Mouse (Mus musculus) left cerebral cortex, adult 2 months (tissue): ENCODE results near the gene Gm28897. TPM values are rescaled to one million over a fixed set of nuclear protein-coding genes. Genes with fewer than 3 reads are reported as not detected.
"Not testable (repeated sequence)": the region's sequence is repeated elsewhere in the genome, so short reads cannot be mapped to it uniquely, and the experiment has no call there.

Source experiments
- DNase-seq, 2 experiments: peaks; one replicate each; pipeline ENCODE4 v3.0.0; 2021 to 2022; ENCODE audit warnings: low spot score in 2 of 2, mixed read lengths in 1 of 2; ENCODE audit errors: extremely low spot score in 1 of 2
- H3K27ac ChIP-seq: fragments of 200-600 bp; 2 replicates; pipeline ENCODE4 v1.8.1; 2022
- H3K4me3 ChIP-seq: fragments of 200-600 bp; 2 replicates; pipeline ENCODE4 v1.8.1; 2022
- intact Hi-C: fragments of 180-260 bp; cut with DNase I; formaldehyde crosslinking; loops from one replicate; pipeline ENCODE4 v1.15.1; 2025
- long read RNA-seq, 2 experiments: library from polyadenylated mRNA; stranded (forward); transcript quantifications; one replicate each; pipeline ENCODE4 v2.0.0; 2021; ENCODE audit warnings: borderline mapping rate in 2 of 2
- total RNA-seq, 2 experiments: library from RNA; stranded (reverse); gene quantifications; 2 replicates each; pipeline ENCODE4 v1.2.3; 2021

Gm28897 gene
- total RNA-seq = not detected
- long read RNA-seq, experiment 1 = 0 reads
- long read RNA-seq, experiment 2 = 0 reads

GRCm38 (mm10) chrY:80926695-80927094 lies at the start of gene Gm28897:
Gene Gm28897 (plus strand): TSS chrY:80926995.
- not testable (repeated sequence) for DNase-seq

More at GRCm38 (mm10) chrY:80926695-80927094, at the start of gene Gm28897:
- H3K27ac ChIP-seq, intact Hi-C loops, H3K4me3 ChIP-seq: not testable (repeated sequence)
